Mouse (Mus musculus): ENCODE data around the gene Fgf10. TPM values are rescaled to one million over a fixed set of nuclear protein-coding genes. Genes with fewer than 3 reads are reported as not detected.

The Fgf10 gene
- polyA plus RNA-seq, 1 experiment from 2014 or later, result 0.21 TPM

DNA sequence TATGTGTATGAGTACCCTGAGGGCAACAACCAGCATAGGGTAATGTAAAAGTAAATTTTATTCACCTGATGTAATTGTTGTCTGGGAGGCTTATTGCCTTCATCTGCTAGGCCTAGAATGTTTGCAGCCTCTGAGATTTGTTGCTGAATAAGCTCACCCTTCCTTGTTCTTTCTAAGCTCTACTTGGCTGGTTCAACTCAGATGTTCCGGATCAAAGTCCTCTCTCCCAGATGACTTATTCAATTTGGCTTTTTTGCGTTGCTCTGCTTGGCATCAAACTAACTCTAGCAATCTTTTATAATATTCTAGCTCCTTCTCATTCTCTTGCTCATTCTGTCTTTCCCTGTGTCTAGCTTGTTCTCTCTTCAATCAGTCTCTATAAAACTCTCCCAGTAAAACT lies 109.6 kb downstream of the Fgf10 start:
- no peak for DNase-seq
- ATAC-seq (ENCODE audit: low read depth), result no peak
- Histone ChIP-seq H3K9me3 (replicated peaks) (no peaks in the 10 kb centered on the region), H3K4me1 (replicated peaks) (no peaks in the 10 kb centered on the region), H3K27me3 (no peaks in the 10 kb centered on the region), H3K27ac (no peak overlapping the region), H3K36me3 (no peaks in the 10 kb centered on the region), H3K9ac (no peak overlapping the region), H3K4me2 (no peak overlapping the region), H3K4me3 (replicated peaks) (no peak overlapping the region)
- 75% methylated on average over 2 of the region's 2 CpGs for WGBS (ENCODE audit: insufficient replicate concordance)

- no peak overlapping the region for H3K4me3 ChIP-seq (replicated peaks)
- H3K27me3 ChIP-seq, result no peaks in the 10 kb centered on the region
- no peaks in the 10 kb centered on the region for H3K4me1 ChIP-seq (replicated peaks)
- DNase-seq, result no peak
- no peak overlapping the region for H3K27ac ChIP-seq
- WGBS (ENCODE audit: insufficient replicate concordance), result 32% methylated on average over 4 of the region's 4 CpGs
- H3K9ac ChIP-seq, result no peak overlapping the region
- no peaks in the 10 kb centered on the region for H3K9me3 ChIP-seq (replicated peaks)
- H3K4me2 ChIP-seq, result no peak overlapping the region
- ATAC-seq (ENCODE audit: low read depth), result no peak
- H3K36me3 ChIP-seq, result no peaks in the 10 kb centered on the region
These were observed 122.2 kb downstream of the Fgf10 start for GRCm38 (mm10) chr13:118791753-118792152.

DNA sequence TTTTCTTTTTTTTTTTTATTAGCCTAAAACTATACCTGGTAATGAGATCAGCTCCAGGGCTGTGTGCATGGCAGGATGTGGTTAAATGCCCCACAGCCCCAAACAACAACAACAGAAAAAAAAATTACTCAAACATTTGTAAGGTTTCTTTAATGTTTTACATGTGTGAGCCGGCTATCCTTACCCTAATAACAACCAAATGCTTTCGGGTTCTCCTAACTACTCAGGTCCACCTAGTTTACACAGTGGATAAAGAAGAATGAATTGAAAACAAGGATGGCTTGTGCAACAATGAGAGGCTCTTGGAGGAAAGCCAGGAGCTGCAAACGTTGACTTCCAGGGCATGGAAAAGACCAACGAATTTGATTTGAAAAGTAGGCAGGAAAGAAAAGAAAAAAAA lies 122.6 kb downstream of the Fgf10 start:
- H3K9ac ChIP-seq, result no peak overlapping the region
- 30% methylated on average over 4 of the region's 4 CpGs for WGBS (ENCODE audit: insufficient replicate concordance)
- no peaks in the 10 kb centered on the region for H3K36me3 ChIP-seq
- H3K4me2 ChIP-seq, result no peak overlapping the region
- no peaks in the 10 kb centered on the region for H3K9me3 ChIP-seq (replicated peaks)
- no peak overlapping the region for H3K4me3 ChIP-seq (replicated peaks)
- DNase-seq, result no peak
- no peak overlapping the region for H3K27ac ChIP-seq
- H3K4me1 ChIP-seq (replicated peaks), result no peaks in the 10 kb centered on the region
- no peak for ATAC-seq (ENCODE audit: low read depth)
- H3K27me3 ChIP-seq, result no peaks in the 10 kb centered on the region

DNA sequence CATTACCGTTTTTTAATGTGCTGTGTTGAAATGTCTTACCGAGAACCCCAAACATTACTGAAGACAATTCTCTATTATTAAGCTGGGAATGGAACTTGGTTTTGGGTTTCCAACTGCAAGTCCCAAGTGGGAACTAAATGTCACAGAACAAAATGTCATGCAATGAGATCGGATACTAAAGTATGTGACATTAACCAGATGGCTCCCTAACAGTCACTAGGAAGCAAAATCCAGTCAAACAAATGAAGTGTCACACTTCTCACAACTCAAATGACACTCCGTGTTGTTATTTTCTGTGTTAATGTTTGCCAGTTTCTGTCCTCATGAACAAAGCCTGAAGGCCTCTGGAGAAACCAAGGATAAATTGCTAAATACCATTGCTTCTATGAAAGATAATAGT lies 130.6 kb downstream of the Fgf10 start:
- H3K27me3 ChIP-seq, result no peaks in the 10 kb centered on the region
- H3K9ac ChIP-seq, result no peak overlapping the region
- no peak for DNase-seq
- H3K4me3 ChIP-seq (replicated peaks), result no peak overlapping the region
- 73% methylated on average over 4 of the region's 4 CpGs for WGBS (ENCODE audit: insufficient replicate concordance)
- no peaks in the 10 kb centered on the region for H3K9me3 ChIP-seq (replicated peaks)
- no peak for ATAC-seq (ENCODE audit: low read depth)
- H3K4me1 ChIP-seq (replicated peaks), result no peaks in the 10 kb centered on the region
- H3K4me2 ChIP-seq, result no peak overlapping the region
- H3K27ac ChIP-seq, result no peak overlapping the region
- no peaks in the 10 kb centered on the region for H3K36me3 ChIP-seq

DNA sequence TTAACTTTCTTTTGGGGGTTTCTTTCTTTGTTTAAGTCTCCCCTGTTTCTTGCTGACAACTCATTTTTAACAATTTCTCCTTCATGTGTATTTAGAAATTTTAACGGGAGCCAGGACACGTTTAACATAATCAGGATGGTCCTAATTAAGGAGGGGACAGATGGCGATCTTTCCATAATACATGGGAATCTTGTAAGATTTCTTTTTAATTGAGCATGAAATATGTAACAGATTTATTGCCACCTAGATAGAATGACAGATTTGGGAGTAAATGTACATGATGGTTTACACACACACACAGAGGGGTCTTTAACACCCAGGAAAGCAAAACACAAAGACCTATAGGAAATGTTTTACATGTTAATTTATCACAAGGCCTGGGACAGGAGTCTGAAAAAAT lies 137.1 kb downstream of the Fgf10 start:
- Histone ChIP-seq H3K4me2 (no peak overlapping the region), H3K9me3 (replicated peaks) (no peaks in the 10 kb centered on the region), H3K27ac (no peak overlapping the region), H3K4me3 (replicated peaks) (no peak overlapping the region), H3K36me3 (no peaks in the 10 kb centered on the region), H3K27me3 (no peaks in the 10 kb centered on the region), H3K9ac (no peak overlapping the region), H3K4me1 (replicated peaks) (no peaks in the 10 kb centered on the region)
- WGBS (ENCODE audit: insufficient replicate concordance), result 69% methylated on average over 3 of the region's 3 CpGs
- ATAC-seq (ENCODE audit: low read depth), result no peak
- DNase-seq, result no peak

- Histone ChIP-seq H3K9me3 (replicated peaks) (no peaks in the 10 kb centered on the region), H3K4me2 (no peak overlapping the region), H3K27ac (no peak overlapping the region), H3K9ac (no peak overlapping the region), H3K36me3 (no peaks in the 10 kb centered on the region), H3K4me1 (replicated peaks) (no peaks in the 10 kb centered on the region), H3K4me3 (replicated peaks) (no peak overlapping the region), H3K27me3 (no peaks in the 10 kb centered on the region)
- ATAC-seq (ENCODE audit: low read depth) (no peak), DNase-seq (no peak)
- 62% methylated on average over 6 of the region's 6 CpGs for WGBS (ENCODE audit: insufficient replicate concordance)
These were observed 150.2 kb downstream of the Fgf10 start for GRCm38 (mm10) chr13:118819785-118820184.

GRCm38 (mm10) chr13:118823113-118823512 lies 153.5 kb downstream of the Fgf10 start:
- Histone ChIP-seq H3K27me3 (no peaks in the 10 kb centered on the region), H3K9ac (no peak overlapping the region), H3K36me3 (no peaks in the 10 kb centered on the region), H3K27ac (no peak overlapping the region), H3K9me3 (replicated peaks) (no peaks in the 10 kb centered on the region), H3K4me2 (no peak overlapping the region), H3K4me3 (replicated peaks) (no peak overlapping the region), H3K4me1 (replicated peaks) (no peaks in the 10 kb centered on the region)
- ATAC-seq (ENCODE audit: low read depth) (no peak), DNase-seq (no peak)
- 73% methylated on average over 2 of the region's 2 CpGs for WGBS (ENCODE audit: insufficient replicate concordance)

- H3K4me2 ChIP-seq, result no peak overlapping the region
- no peak overlapping the region for H3K9ac ChIP-seq
- no peaks in the 10 kb centered on the region for H3K36me3 ChIP-seq
- no peaks in the 10 kb centered on the region for H3K27me3 ChIP-seq
- WGBS (ENCODE audit: insufficient replicate concordance), result 64% methylated on average over 4 of the region's 4 CpGs
- no peak overlapping the region for H3K4me3 ChIP-seq (replicated peaks)
- DNase-seq (no peak), ATAC-seq (ENCODE audit: low read depth) (no peak)
- no peaks in the 10 kb centered on the region for H3K9me3 ChIP-seq (replicated peaks)
- no peaks in the 10 kb centered on the region for H3K4me1 ChIP-seq (replicated peaks)
- no peak overlapping the region for H3K27ac ChIP-seq
These were observed 155.5 kb downstream of the Fgf10 start for GRCm38 (mm10) chr13:118825102-118825501.

DNA sequence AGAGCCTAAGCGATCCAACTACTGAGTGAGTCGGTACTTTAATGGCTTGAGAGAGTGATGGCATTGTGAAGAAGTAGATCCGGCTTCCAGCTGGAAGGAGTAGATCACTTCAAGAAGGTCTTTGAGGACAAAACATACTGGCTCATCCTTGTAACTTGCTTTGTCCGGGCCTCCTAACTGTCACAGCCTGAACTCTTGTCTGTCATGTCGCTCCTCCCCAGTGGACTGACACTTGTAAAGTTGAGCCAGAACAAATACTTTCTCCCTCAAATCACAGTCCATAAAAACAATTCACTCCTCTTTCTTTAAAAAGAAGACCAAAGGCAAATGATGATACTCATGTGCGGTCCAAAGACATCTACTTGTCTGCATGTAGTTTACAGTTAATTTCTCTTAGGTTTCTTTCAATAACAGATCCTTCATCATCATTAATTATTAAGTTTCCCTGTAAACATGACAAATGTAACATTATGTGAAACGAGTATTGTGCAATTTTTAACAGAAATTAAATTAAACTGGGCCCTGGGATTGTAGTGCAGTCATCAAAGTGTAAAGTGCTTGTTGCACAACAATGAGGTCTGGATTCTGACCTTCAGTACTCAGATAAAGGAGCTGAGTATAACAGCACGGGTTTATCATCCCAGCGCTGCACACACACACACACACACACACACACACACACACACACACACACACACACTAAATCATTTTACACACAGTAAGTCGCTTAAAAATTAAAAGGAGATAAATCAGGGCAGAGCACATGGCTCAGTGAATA lies 159.2 kb downstream of the Fgf10 start:
- Histone ChIP-seq H3K4me2 (no peak overlapping the region), H3K27ac (no peak overlapping the region), H3K9ac (no peak overlapping the region), H3K27me3 (no peaks in the 10 kb centered on the region), H3K9me3 (replicated peaks) (no peaks in the 10 kb centered on the region), H3K4me3 (replicated peaks) (no peak overlapping the region), H3K36me3 (no peaks in the 10 kb centered on the region), H3K4me1 (replicated peaks) (peaks cover 3% of the 10 kb centered on the region; the same call in 1 of the 2 replicates)
- ATAC-seq (ENCODE audit: low read depth) (no peak), DNase-seq (no peak)
- 65% methylated on average over 10 of the region's 10 CpGs for WGBS (ENCODE audit: insufficient replicate concordance)

- DNase-seq (no peak), ATAC-seq (ENCODE audit: low read depth) (peak; percentile 81)
- no peaks in the 10 kb centered on the region for H3K9me3 ChIP-seq (replicated peaks)
- H3K9ac ChIP-seq, result no peak overlapping the region
- no peaks in the 10 kb centered on the region for H3K27me3 ChIP-seq
- H3K4me2 ChIP-seq, result no peak overlapping the region
- no peak overlapping the region for H3K27ac ChIP-seq
- H3K36me3 ChIP-seq, result no peaks in the 10 kb centered on the region
- H3K4me1 ChIP-seq (replicated peaks), result peaks cover 3% of the 10 kb centered on the region; the same call in 1 of the 2 replicates
- no peak overlapping the region for H3K4me3 ChIP-seq (replicated peaks)
These were observed 164.4 kb downstream of the Fgf10 start for GRCm38 (mm10) chr13:118834021-118834420.

- no peak overlapping the region for H3K4me2 ChIP-seq
- 69% methylated on average over 4 of the region's 4 CpGs for WGBS (ENCODE audit: insufficient replicate concordance)
- no peaks in the 10 kb centered on the region for H3K27me3 ChIP-seq
- DNase-seq (no peak), ATAC-seq (ENCODE audit: low read depth) (no peak)
- no peak overlapping the region for H3K4me3 ChIP-seq (replicated peaks)
- no peak overlapping the region for H3K9ac ChIP-seq
- no peak overlapping the region for H3K27ac ChIP-seq
- no peaks in the 10 kb centered on the region for H3K9me3 ChIP-seq (replicated peaks)
- H3K36me3 ChIP-seq, result no peaks in the 10 kb centered on the region
- H3K4me1 ChIP-seq (replicated peaks), result peaks cover 3% of the 10 kb centered on the region; the same call in 1 of the 2 replicates
These were observed 165.5 kb downstream of the Fgf10 start for GRCm38 (mm10) chr13:118835078-118835477.
